Mouse (Mus musculus) hindbrain, postnatal 0 days (tissue): ENCODE measurements around the gene Tpk1. TPM values are rescaled to one million over a fixed set of nuclear protein-coding genes. Genes with fewer than 3 reads are reported as not detected.

Experiments
- ATAC-seq: fragments of 200-750 bp; cut with Nextera tagmentation; 2 replicates; pipeline ENCODE4 v1.8.0; 2017; ENCODE audit warnings: mild to moderate bottlenecking, moderate TSS enrichment, moderate library complexity
- DNase-seq: peaks from one replicate; pipeline ENCODE4 v3.0.0-alpha.2; 2015; ENCODE audit warnings: low spot score
- H3K27ac ChIP-seq: fragments of 300-500 bp; sonication (generic); 2 replicates; pipeline ENCODE4 v1.5.1; 2014; ENCODE audit warnings: mild to moderate bottlenecking
- H3K27me3 ChIP-seq: fragments of 300-500 bp; sonication (generic); 2 replicates; pipeline ENCODE4 v1.6.1; 2014; ENCODE audit warnings: low read length, mixed read lengths; ENCODE audit not compliant: insufficient read depth
- H3K36me3 ChIP-seq: fragments of 300-500 bp; sonication (generic); 2 replicates; pipeline ENCODE4 v1.6.1; 2014; ENCODE audit warnings: low read length, mixed read lengths; ENCODE audit not compliant: insufficient read depth
- H3K4me1 ChIP-seq: fragments of 300-500 bp; sonication (generic); 2 replicates; pipeline ENCODE4 v1.6.1; 2014; ENCODE audit warnings: antibody characterized with exemption, low read length, mixed read lengths; ENCODE audit not compliant: insufficient read depth
- H3K4me2 ChIP-seq: fragments of 300-500 bp; sonication (generic); 2 replicates; pipeline ENCODE4 v1.6.1; 2014; ENCODE audit warnings: low read depth, mild to moderate bottlenecking, low read length, moderate library complexity, mixed read lengths
- H3K4me3 ChIP-seq: fragments of 300-500 bp; sonication (generic); 2 replicates; pipeline ENCODE4 v1.5.1; 2014; ENCODE audit warnings: low read length
- H3K9ac ChIP-seq: fragments of 300-500 bp; sonication (generic); replicated peaks from 2 replicates; pipeline ENCODE4 v1.6.1; 2014; ENCODE audit warnings: mild to moderate bottlenecking, low read length, moderate library complexity, mixed read lengths
- H3K9me3 ChIP-seq: fragments of 300-500 bp; sonication (generic); 2 replicates; pipeline ENCODE4 v1.6.1; 2016; ENCODE audit warnings: low read length, mixed read lengths
- CTCF ChIP-seq: IDR thresholded peaks from 2 replicates; pipeline ENCODE4 v1.5.1; 2016; ENCODE audit warnings: antibody characterized with exemption, control low read depth, low read depth
- WGBS: fragments of 180-500 bp; shearing (Covaris S2); extraction: QIAGEN DNeasy Blood & Tissue Kit; methylation state at CpG from one replicate; pipeline ENCODE4 v1.1.7; 2014; 5-methylcytosine and 5-hydroxymethylcytosine counted together
- polyA plus RNA-seq: library from polyadenylated mRNA; unstranded; fragments of >200 nt; fragmentation: Nextera tagmentation; extraction: Ambion mirVana; gene quantifications from 2 replicates; pipeline ENCODE4 v1.2.1, GENCODE M21; 2015
- total RNA-seq: library from RNA; depleted of rRNA; stranded (reverse); fragments of >200 nt; gene quantifications from 2 replicates; pipeline ENCODE4 v1.2.3, GENCODE M21; 2014

Gene Tpk1
- total and polyA plus RNA-seq, 2 experiments from 2014 or later, result 5.5 to 6.1 TPM

- H3K4me3 ChIP-seq, result no peak overlapping the region
- no peaks in the 10 kb centered on the region for H3K9me3 ChIP-seq
- ATAC-seq (no peak), DNase-seq (no peak)
- H3K4me2 ChIP-seq, result no peak overlapping the region
- no peaks in the 10 kb centered on the region for H3K36me3 ChIP-seq
- H3K27me3 ChIP-seq, result no peaks in the 10 kb centered on the region
- WGBS, result 87% methylated on average over 5 of the region's 5 CpGs
- H3K4me1 ChIP-seq, result no peaks in the 10 kb centered on the region
- no peak overlapping the region for H3K27ac ChIP-seq
- H3K9ac ChIP-seq, result no peak overlapping the region
- TF ChIP-seq CTCF, result no peak
These were observed 161.4 kb downstream of the Tpk1 start for GRCm38 (mm10) chr6:43504609-43505230.

DNA sequence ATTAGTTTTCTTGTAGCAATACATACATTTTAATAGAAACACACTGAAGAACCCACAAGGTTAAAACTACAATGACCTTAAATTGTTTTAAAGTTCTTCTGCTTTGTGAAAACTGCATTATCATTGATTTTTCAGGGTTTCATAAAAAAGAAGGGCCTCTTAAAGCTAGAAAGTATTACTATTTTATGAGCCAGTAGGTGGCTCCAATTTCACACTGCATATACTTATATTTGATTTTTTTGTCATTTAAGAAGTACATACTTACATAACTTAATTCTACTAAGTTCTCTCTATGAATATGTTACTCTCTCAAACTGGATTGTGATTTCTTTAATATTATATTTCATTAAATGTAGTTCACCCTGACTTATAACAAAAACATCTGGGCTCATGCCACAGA lies 173.7 kb downstream of the Tpk1 start:
- peak; percentile 41 for TF ChIP-seq CTCF
- Histone ChIP-seq H3K27ac (no peak overlapping the region), H3K4me1 (no peaks in the 10 kb centered on the region), H3K36me3 (no peaks in the 10 kb centered on the region), H3K27me3 (no peaks in the 10 kb centered on the region), H3K4me2 (no peak overlapping the region), H3K9ac (no peak overlapping the region), H3K4me3 (no peak overlapping the region), H3K9me3 (no peaks in the 10 kb centered on the region)
- DNase-seq (peak; percentile 26), ATAC-seq (no peak)

GRCm38 (mm10) chr6:43486691-43487090 lies 179.4 kb downstream of the Tpk1 start:
- 87% methylated on average over 2 of the region's 2 CpGs for WGBS

GRCm38 (mm10) chr6:43480687-43481086 lies 185.4 kb downstream of the Tpk1 start:
- ATAC-seq, result no peak
- H3K36me3 ChIP-seq, result no peaks in the 10 kb centered on the region
- H3K27ac ChIP-seq, result no peak overlapping the region
- no peak overlapping the region for H3K4me3 ChIP-seq
- DNase-seq, result no peak
- no peaks in the 10 kb centered on the region for H3K4me1 ChIP-seq
- H3K9me3 ChIP-seq, result no peaks in the 10 kb centered on the region
- no peak for TF ChIP-seq CTCF
- no peak overlapping the region for H3K9ac ChIP-seq
- 80% methylated on average over 3 of the region's 3 CpGs for WGBS
- no peaks in the 10 kb centered on the region for H3K27me3 ChIP-seq
- no peak overlapping the region for H3K4me2 ChIP-seq

More at GRCm38 (mm10) chr6:43486691-43487090, 179.4 kb downstream of the Tpk1 start:
- TF ChIP-seq CTCF, result no peak
- Histone ChIP-seq H3K36me3 (no peaks in the 10 kb centered on the region), H3K27ac (no peak overlapping the region), H3K9ac (no peak overlapping the region), H3K9me3 (no peaks in the 10 kb centered on the region), H3K4me1 (no peaks in the 10 kb centered on the region), H3K4me2 (no peak overlapping the region), H3K4me3 (no peak overlapping the region), H3K27me3 (no peaks in the 10 kb centered on the region)
- ATAC-seq, result no peak
- DNase-seq, result no peak

- no peak for TF ChIP-seq CTCF
These were observed 187.3 kb downstream of the Tpk1 start for GRCm38 (mm10) chr6:43478810-43479209.

GRCm38 (mm10) chr6:43476406-43476805 lies 189.7 kb downstream of the Tpk1 start:
- Histone ChIP-seq H3K4me1 (no peaks in the 10 kb centered on the region), H3K27me3 (no peaks in the 10 kb centered on the region), H3K9me3 (no peaks in the 10 kb centered on the region), H3K4me3 (no peak overlapping the region), H3K36me3 (no peaks in the 10 kb centered on the region), H3K4me2 (no peak overlapping the region), H3K27ac (no peak overlapping the region), H3K9ac (no peak overlapping the region)
- 91% methylated on average over 3 of the region's 3 CpGs for WGBS
- no peak for TF ChIP-seq CTCF
- no peak for ATAC-seq
- no peak for DNase-seq

More at GRCm38 (mm10) chr6:43478810-43479209, 187.3 kb downstream of the Tpk1 start:
- H3K9ac ChIP-seq, result no peak overlapping the region
- H3K27ac ChIP-seq, result no peak overlapping the region
- H3K36me3 ChIP-seq, result no peaks in the 10 kb centered on the region
- H3K4me1 ChIP-seq, result no peaks in the 10 kb centered on the region
- no peak overlapping the region for H3K4me3 ChIP-seq
- peak; percentile 46 for DNase-seq
- WGBS, result 34% methylated on average over 7 of the region's 7 CpGs
- H3K4me2 ChIP-seq, result no peak overlapping the region
- ATAC-seq, result peak; percentile 75
- no peaks in the 10 kb centered on the region for H3K27me3 ChIP-seq
- no peaks in the 10 kb centered on the region for H3K9me3 ChIP-seq

DNA sequence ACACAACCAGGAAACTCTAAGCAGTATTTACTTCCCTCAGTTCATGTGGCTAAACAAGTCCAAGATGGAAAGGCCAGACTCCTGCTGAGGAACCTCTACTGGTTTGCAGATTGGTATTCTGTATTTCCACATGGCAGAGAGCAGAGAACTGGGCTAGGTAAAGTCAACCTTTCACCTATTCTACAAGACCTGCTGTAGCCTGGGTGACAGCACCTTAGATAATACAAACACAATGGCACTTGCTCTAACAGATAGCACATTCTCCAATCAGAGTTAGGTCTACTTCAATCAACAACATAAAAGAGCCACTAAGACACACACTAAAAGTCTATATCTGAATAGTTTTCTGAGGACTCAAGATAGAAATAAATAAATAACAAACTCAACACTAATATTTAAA lies 190.2 kb downstream of the Tpk1 start:
- no peak for ATAC-seq
- no peaks in the 10 kb centered on the region for H3K9me3 ChIP-seq
- H3K4me3 ChIP-seq, result no peak overlapping the region

More for the DNA sequence above, 190.2 kb downstream of the Tpk1 start:
- no peak overlapping the region for H3K27ac ChIP-seq
- no peaks in the 10 kb centered on the region for H3K27me3 ChIP-seq
- no peak for TF ChIP-seq CTCF
- DNase-seq, result no peak
- H3K9ac ChIP-seq, result no peak overlapping the region
- H3K4me1 ChIP-seq, result no peaks in the 10 kb centered on the region
- no peaks in the 10 kb centered on the region for H3K36me3 ChIP-seq
- no peak overlapping the region for H3K4me2 ChIP-seq
